Mouse (Mus musculus): Measurements from ENCODE around the gene Olfr1289. TPM values are rescaled to one million over a fixed set of nuclear protein-coding genes. Genes with fewer than 3 reads are reported as not detected.

Olfr1289 gene
- polyA plus RNA-seq (2015; fragmentation: Nextera tagmentation; extraction: Ambion mirVana), result not detected in 2 replicates

GRCm38 (mm10) chr2:111480519-111480918, at the start of gene Olfr1289:
TSS of gene Olfr1289 (plus strand) at chr2:111480819.
- Histone ChIP-seq H3K9me3 (no peaks in the 10 kb centered on the region), H3K4me2 (no peak within 1 kb of the TSS), H3K4me3 (no peak within 1 kb of the TSS), H3K36me3 (no peaks in the 10 kb centered on the region), H3K4me1 (replicated peaks) (no peaks in the 10 kb centered on the region), H3K9ac (no peak within 1 kb of the TSS), H3K27me3 (no peaks in the 10 kb centered on the region), H3K27ac (no peak within 1 kb of the TSS)
- ATAC-seq (ENCODE audit: low FRiP score), result no peak
- WGBS, result 93% methylated on average over 1 of the region's 1 CpGs

GRCm38 (mm10) chr2:111448842-111449241, 31.8 kb upstream of the Olfr1289 start, which contains the start of gene Olfr1287:
TSS of gene Olfr1287 (plus strand) at chr2:111449142.
- 80% methylated on average over 1 of the region's 1 CpGs for WGBS
- ATAC-seq (ENCODE audit: low FRiP score), result no peak
- no peak within 1 kb of the TSS for H3K4me3 ChIP-seq
- no peak within 1 kb of the TSS for H3K9ac ChIP-seq
- no peak within 1 kb of the TSS for H3K27ac ChIP-seq
- H3K9me3 ChIP-seq, result no peaks in the 10 kb centered on the region
- no peaks in the 10 kb centered on the region for H3K4me1 ChIP-seq (replicated peaks)
- no peak within 1 kb of the TSS for H3K4me2 ChIP-seq
- H3K36me3 ChIP-seq, result no peaks in the 10 kb centered on the region
- H3K27me3 ChIP-seq, result no peaks in the 10 kb centered on the region

- Histone ChIP-seq H3K27me3 (no peaks in the 10 kb centered on the region), H3K9ac (no peak within 1 kb of the TSS), H3K4me2 (no peak within 1 kb of the TSS), H3K36me3 (no peaks in the 10 kb centered on the region), H3K9me3 (no peaks in the 10 kb centered on the region), H3K27ac (no peak within 1 kb of the TSS), H3K4me3 (no peak within 1 kb of the TSS), H3K4me1 (replicated peaks) (no peaks in the 10 kb centered on the region)
- no peak for ATAC-seq (ENCODE audit: low FRiP score)
- 94% methylated on average over 1 of the region's 1 CpGs for WGBS
Measured at GRCm38 (mm10) chr2:111473801-111474200, 6.8 kb upstream of the Olfr1289 start, which contains the start of gene Olfr1288. TSS of gene Olfr1288 (plus strand) at chr2:111474101.

GRCm38 (mm10) chr2:111493729-111494128, 13.1 kb downstream of the Olfr1289 start, which contains the start of gene Olfr1290:
TSS of gene Olfr1290 (minus strand) at chr2:111493829.
- H3K36me3 ChIP-seq, result no peaks in the 10 kb centered on the region
- H3K27me3 ChIP-seq, result no peaks in the 10 kb centered on the region
- H3K9ac ChIP-seq, result no peak within 1 kb of the TSS
- H3K4me3 ChIP-seq, result no peak within 1 kb of the TSS
- H3K4me1 ChIP-seq (replicated peaks), result no peaks in the 10 kb centered on the region
- H3K4me2 ChIP-seq, result no peak within 1 kb of the TSS
- H3K27ac ChIP-seq, result no peak within 1 kb of the TSS
- H3K9me3 ChIP-seq, result no peaks in the 10 kb centered on the region
- WGBS, result 89% methylated on average over 5 of the region's 5 CpGs
- no peak for ATAC-seq (ENCODE audit: low FRiP score)

GRCm38 (mm10) chr2:111496880-111497279, 16.3 kb downstream of the Olfr1289 start, which contains the start of gene Olfr1291-ps1:
TSS of gene Olfr1291-ps1 (plus strand) at chr2:111497180.
- no peak within 1 kb of the TSS for H3K4me3 ChIP-seq
- H3K27ac ChIP-seq, result no peak within 1 kb of the TSS
- no peaks in the 10 kb centered on the region for H3K36me3 ChIP-seq
- no peak within 1 kb of the TSS for H3K9ac ChIP-seq
- H3K4me2 ChIP-seq, result no peak within 1 kb of the TSS
- WGBS, result 89% methylated on average over 3 of the region's 3 CpGs
- H3K27me3 ChIP-seq, result no peaks in the 10 kb centered on the region
- H3K4me1 ChIP-seq (replicated peaks), result no peaks in the 10 kb centered on the region
- ATAC-seq (ENCODE audit: low FRiP score), result no peak
- no peaks in the 10 kb centered on the region for H3K9me3 ChIP-seq

- Histone ChIP-seq H3K27ac (no peak overlapping the region), H3K9me3 (no peaks in the 10 kb centered on the region), H3K4me2 (no peak overlapping the region), H3K27me3 (no peaks in the 10 kb centered on the region), H3K4me3 (no peak overlapping the region), H3K9ac (no peak overlapping the region), H3K4me1 (replicated peaks) (no peaks in the 10 kb centered on the region), H3K36me3 (no peaks in the 10 kb centered on the region)
- no peak for ATAC-seq (ENCODE audit: low FRiP score)
- WGBS, result 93% methylated on average over 10 of the region's 10 CpGs
Measured at GRCm38 (mm10) chr2:111517451-111517850, 36.8 kb downstream of the Olfr1289 start.

- 80% methylated on average over 1 of the region's 1 CpGs for WGBS
- no peaks in the 10 kb centered on the region for H3K36me3 ChIP-seq
- H3K9me3 ChIP-seq, result no peaks in the 10 kb centered on the region
- no peaks in the 10 kb centered on the region for H3K4me1 ChIP-seq (replicated peaks)
- H3K9ac ChIP-seq, result no peak within 1 kb of the TSS
- no peak within 1 kb of the TSS for H3K4me2 ChIP-seq
- H3K4me3 ChIP-seq, result no peak within 1 kb of the TSS
- ATAC-seq (ENCODE audit: low FRiP score), result no peak
- H3K27me3 ChIP-seq, result no peaks in the 10 kb centered on the region
- no peak within 1 kb of the TSS for H3K27ac ChIP-seq
Measured at GRCm38 (mm10) chr2:111524903-111525302, 44.3 kb downstream of the Olfr1289 start, which contains the start of gene Olfr1293-ps. TSS of gene Olfr1293-ps (plus strand) at chr2:111525203.

Other genes starting within 250 kb of the Olfr1289 start
- gene Olfr1275, start 245.5 kb upstream of the Olfr1289 start, polyA plus RNA-seq (2015; fragmentation: Nextera tagmentation; extraction: Ambion mirVana), result not detected in 2 replicates
- not detected in 2 replicates for gene Olfr1276, start 226.3 kb upstream of the Olfr1289 start, polyA plus RNA-seq (2015; fragmentation: Nextera tagmentation; extraction: Ambion mirVana)
- gene Olfr1277, start 206.7 kb upstream of the Olfr1289 start, polyA plus RNA-seq (2015; fragmentation: Nextera tagmentation; extraction: Ambion mirVana), result not detected in 2 replicates
- gene Olfr1278, start 190.7 kb upstream of the Olfr1289 start, polyA plus RNA-seq (2015; fragmentation: Nextera tagmentation; extraction: Ambion mirVana), result not detected in 2 replicates
- not detected in 2 replicates for gene Olfr1279, start 180.2 kb upstream of the Olfr1289 start, polyA plus RNA-seq (2015; fragmentation: Nextera tagmentation; extraction: Ambion mirVana)
- gene Olfr1280, start 166.8 kb upstream of the Olfr1289 start, polyA plus RNA-seq (2015; fragmentation: Nextera tagmentation; extraction: Ambion mirVana), result not detected in 2 replicates
- gene Olfr1281, start 154.3 kb upstream of the Olfr1289 start, polyA plus RNA-seq (2015; fragmentation: Nextera tagmentation; extraction: Ambion mirVana), result not detected in 2 replicates
- gene Olfr1282, start 144.7 kb upstream of the Olfr1289 start, polyA plus RNA-seq (2015; fragmentation: Nextera tagmentation; extraction: Ambion mirVana), result not detected in 2 replicates
- gene Olfr1283, start 114.0 kb upstream of the Olfr1289 start, polyA plus RNA-seq (2015; fragmentation: Nextera tagmentation; extraction: Ambion mirVana), result not detected in 2 replicates
- gene Olfr1284, start 105.3 kb upstream of the Olfr1289 start, polyA plus RNA-seq (2015; fragmentation: Nextera tagmentation; extraction: Ambion mirVana), result not detected in 2 replicates
- gene Olfr1286, start 57.7 kb upstream of the Olfr1289 start, polyA plus RNA-seq (2015; fragmentation: Nextera tagmentation; extraction: Ambion mirVana), result not detected in 2 replicates
- not detected in 2 replicates for gene Olfr1287, start 31.7 kb upstream of the Olfr1289 start, polyA plus RNA-seq (2015; fragmentation: Nextera tagmentation; extraction: Ambion mirVana)
- not detected in 2 replicates for gene Olfr1288, start 6.7 kb upstream of the Olfr1289 start, polyA plus RNA-seq (2015; fragmentation: Nextera tagmentation; extraction: Ambion mirVana)
- gene Olfr1290, start 13.0 kb downstream of the Olfr1289 start, polyA plus RNA-seq (2015; fragmentation: Nextera tagmentation; extraction: Ambion mirVana), result not detected in 2 replicates
- not detected in 2 replicates for gene Olfr1291-ps1, start 16.4 kb downstream of the Olfr1289 start, polyA plus RNA-seq (2015; fragmentation: Nextera tagmentation; extraction: Ambion mirVana)
- gene Olfr1293-ps, start 44.4 kb downstream of the Olfr1289 start, polyA plus RNA-seq (2015; fragmentation: Nextera tagmentation; extraction: Ambion mirVana), result not detected in 2 replicates
- not detected in 2 replicates for gene Olfr1294, start 59.5 kb downstream of the Olfr1289 start, polyA plus RNA-seq (2015; fragmentation: Nextera tagmentation; extraction: Ambion mirVana)
- gene Olfr1295, start 88.9 kb downstream of the Olfr1289 start, polyA plus RNA-seq (2015; fragmentation: Nextera tagmentation; extraction: Ambion mirVana), result not detected in 2 replicates
- gene Olfr1297, start 145.7 kb downstream of the Olfr1289 start, polyA plus RNA-seq (2015; fragmentation: Nextera tagmentation; extraction: Ambion mirVana), result not detected in 2 replicates
- gene Olfr1298, start 168.4 kb downstream of the Olfr1289 start, polyA plus RNA-seq (2015; fragmentation: Nextera tagmentation; extraction: Ambion mirVana), result not detected in 2 replicates
- gene Olfr1299, start 180.6 kb downstream of the Olfr1289 start, polyA plus RNA-seq (2015; fragmentation: Nextera tagmentation; extraction: Ambion mirVana), result not detected in 2 replicates